Mouse (Mus musculus): ENCODE data around the gene Ninj2. TPM values are rescaled to one million over a fixed set of nuclear protein-coding genes. Genes with fewer than 3 reads are reported as not detected.

Gene Ninj2
- polyA plus RNA-seq, 1 experiment from 2014 or later = not detected

- WGBS = 79% methylated on average over 4 of the region's 4 CpGs
Observed at GRCm38 (mm10) chr6:120134748-120135147, 41.6 kb downstream of the Ninj2 start.

GRCm38 (mm10) chr6:120145439-120145838 lies 52.3 kb downstream of the Ninj2 start:
- 82% methylated on average over 1 of the region's 1 CpGs for WGBS
- Histone ChIP-seq H3K4me3 (ENCODE audit: control insufficient read depth in 1 of 2, insufficient read depth in 1 of 2, low read depth in 1 of 2, low read length in 2 of 2) (no peak overlapping the region), H3K4me1 (ENCODE audit: control insufficient read depth in 2 of 2, insufficient read depth in 2 of 2, low read length in 2 of 2) (peaks cover 39 to 49% of the 10 kb centered on the region in 2 experiments), H3K27me3 (ENCODE audit: control insufficient read depth, insufficient read depth, low read length) (no peaks in the 10 kb centered on the region), H3K27ac (replicated peaks in 1 of 2; ENCODE audit: control insufficient read depth in 1 of 2, insufficient read depth in 1 of 2, low read depth in 2 of 2, low read length in 2 of 2) (peak overlapping the region in 1 of 2 experiments; percentile 63; a peak in 1 of 4 replicates), H3K9me3 (ENCODE audit: control insufficient read depth, low read length) (no peaks in the 10 kb centered on the region), H3K9ac (ENCODE audit: low read length) (no peak overlapping the region), H3K4me2 (ENCODE audit: low read length) (no peak overlapping the region), H3K36me3 (ENCODE audit: control insufficient read depth, insufficient read depth, low read length) (no peaks in the 10 kb centered on the region)
- no peak for ATAC-seq (ENCODE audit: insufficient number of reproducible peaks, insufficient read depth, low FRiP score, low read depth)

More at GRCm38 (mm10) chr6:120134748-120135147, 41.6 kb downstream of the Ninj2 start:
- H3K4me3 ChIP-seq (ENCODE audit: control insufficient read depth in 1 of 2, insufficient read depth in 1 of 2, low read depth in 1 of 2, low read length in 2 of 2) = no peak overlapping the region
- H3K36me3 ChIP-seq (ENCODE audit: control insufficient read depth, insufficient read depth, low read length) = no peaks in the 10 kb centered on the region
- no peaks in the 10 kb centered on the region for H3K9me3 ChIP-seq (ENCODE audit: control insufficient read depth, low read length)
- ATAC-seq (ENCODE audit: insufficient number of reproducible peaks, insufficient read depth, low FRiP score, low read depth) = no peak
- no peak overlapping the region for H3K9ac ChIP-seq (ENCODE audit: low read length)
- H3K27me3 ChIP-seq (ENCODE audit: control insufficient read depth, insufficient read depth, low read length) = no peaks in the 10 kb centered on the region
- H3K4me2 ChIP-seq (ENCODE audit: low read length) = no peak overlapping the region
- H3K27ac ChIP-seq (replicated peaks in 1 of 2; ENCODE audit: control insufficient read depth in 1 of 2, insufficient read depth in 1 of 2, low read depth in 2 of 2, low read length in 2 of 2) = no peak overlapping the region
- no peaks in the 10 kb centered on the region for H3K4me1 ChIP-seq (ENCODE audit: control insufficient read depth in 2 of 2, insufficient read depth in 2 of 2, low read length in 2 of 2)

GRCm38 (mm10) chr6:120146676-120147075 lies 53.5 kb downstream of the Ninj2 start:
- Histone ChIP-seq H3K4me1 (ENCODE audit: control insufficient read depth in 2 of 2, insufficient read depth in 2 of 2, low read length in 2 of 2) (peaks cover 45 to 58% of the 10 kb centered on the region in 2 experiments), H3K27ac (replicated peaks in 1 of 2; ENCODE audit: control insufficient read depth in 1 of 2, insufficient read depth in 1 of 2, low read depth in 2 of 2, low read length in 2 of 2) (peak overlapping the region; percentile 42 to 63; a peak in 3 of 4 replicates), H3K4me3 (ENCODE audit: control insufficient read depth in 1 of 2, insufficient read depth in 1 of 2, low read depth in 1 of 2, low read length in 2 of 2) (no peak overlapping the region), H3K9me3 (ENCODE audit: control insufficient read depth, low read length) (no peaks in the 10 kb centered on the region), H3K27me3 (ENCODE audit: control insufficient read depth, insufficient read depth, low read length) (no peaks in the 10 kb centered on the region), H3K4me2 (ENCODE audit: low read length) (peak overlapping the region; percentile 29; the same call in 1 of the 2 replicates), H3K36me3 (ENCODE audit: control insufficient read depth, insufficient read depth, low read length) (no peaks in the 10 kb centered on the region), H3K9ac (ENCODE audit: low read length) (no peak overlapping the region)
- WGBS = 21% methylated on average over 10 of the region's 10 CpGs
- ATAC-seq (ENCODE audit: insufficient number of reproducible peaks, insufficient read depth, low FRiP score, low read depth) = peak; percentile 53

GRCm38 (mm10) chr6:120147411-120147810 lies 54.3 kb downstream of the Ninj2 start:
- H3K36me3 ChIP-seq (ENCODE audit: control insufficient read depth, insufficient read depth, low read length) = no peaks in the 10 kb centered on the region
- H3K27me3 ChIP-seq (ENCODE audit: control insufficient read depth, insufficient read depth, low read length) = no peaks in the 10 kb centered on the region
- H3K9me3 ChIP-seq (ENCODE audit: control insufficient read depth, low read length) = no peaks in the 10 kb centered on the region
- peaks cover 47 to 61% of the 10 kb centered on the region in 2 experiments for H3K4me1 ChIP-seq (ENCODE audit: control insufficient read depth in 2 of 2, insufficient read depth in 2 of 2, low read length in 2 of 2)
- H3K27ac ChIP-seq (replicated peaks in 1 of 2; ENCODE audit: control insufficient read depth in 1 of 2, insufficient read depth in 1 of 2, low read depth in 2 of 2, low read length in 2 of 2) = peak overlapping the region in 1 of 2 experiments; percentile 63; a peak in 1 of 4 replicates
- no peak overlapping the region for H3K4me2 ChIP-seq (ENCODE audit: low read length)
- WGBS = 68% methylated on average over 8 of the region's 8 CpGs
- no peak overlapping the region for H3K4me3 ChIP-seq (ENCODE audit: control insufficient read depth in 1 of 2, insufficient read depth in 1 of 2, low read depth in 1 of 2, low read length in 2 of 2)
- no peak overlapping the region for H3K9ac ChIP-seq (ENCODE audit: low read length)
- ATAC-seq (ENCODE audit: insufficient number of reproducible peaks, insufficient read depth, low FRiP score, low read depth) = no peak

GRCm38 (mm10) chr6:120148716-120149392 lies 55.7 kb downstream of the Ninj2 start:
- Histone ChIP-seq H3K4me3 (ENCODE audit: control insufficient read depth in 1 of 2, insufficient read depth in 1 of 2, low read depth in 1 of 2, low read length in 2 of 2) (no peak overlapping the region), H3K36me3 (ENCODE audit: control insufficient read depth, insufficient read depth, low read length) (no peaks in the 10 kb centered on the region), H3K27me3 (ENCODE audit: control insufficient read depth, insufficient read depth, low read length) (no peaks in the 10 kb centered on the region), H3K9ac (ENCODE audit: low read length) (peak overlapping the region; percentile 56; the same call in 1 of the 2 replicates), H3K27ac (replicated peaks in 1 of 2; ENCODE audit: control insufficient read depth in 1 of 2, insufficient read depth in 1 of 2, low read depth in 2 of 2, low read length in 2 of 2) (peak overlapping the region; percentile 89), H3K4me1 (ENCODE audit: control insufficient read depth in 2 of 2, insufficient read depth in 2 of 2, low read length in 2 of 2) (peaks cover 47 to 61% of the 10 kb centered on the region in 2 experiments), H3K4me2 (ENCODE audit: low read length) (peak overlapping the region; percentile 6; the same call in 1 of the 2 replicates), H3K9me3 (ENCODE audit: control insufficient read depth, low read length) (no peaks in the 10 kb centered on the region)
- no peak for ATAC-seq (ENCODE audit: insufficient number of reproducible peaks, insufficient read depth, low FRiP score, low read depth)
- 52% methylated on average over 12 of the region's 12 CpGs for WGBS

- no peak for ATAC-seq (ENCODE audit: insufficient number of reproducible peaks, insufficient read depth, low FRiP score, low read depth)
- peak overlapping the region; percentile 89 for H3K27ac ChIP-seq (replicated peaks in 1 of 2; ENCODE audit: control insufficient read depth in 1 of 2, insufficient read depth in 1 of 2, low read depth in 2 of 2, low read length in 2 of 2)
- H3K4me1 ChIP-seq (ENCODE audit: control insufficient read depth in 2 of 2, insufficient read depth in 2 of 2, low read length in 2 of 2) = peaks cover 47 to 61% of the 10 kb centered on the region in 2 experiments
- no peaks in the 10 kb centered on the region for H3K27me3 ChIP-seq (ENCODE audit: control insufficient read depth, insufficient read depth, low read length)
- no peaks in the 10 kb centered on the region for H3K9me3 ChIP-seq (ENCODE audit: control insufficient read depth, low read length)
- H3K4me2 ChIP-seq (ENCODE audit: low read length) = no peak overlapping the region
- H3K4me3 ChIP-seq (ENCODE audit: control insufficient read depth in 1 of 2, insufficient read depth in 1 of 2, low read depth in 1 of 2, low read length in 2 of 2) = no peak overlapping the region
- H3K36me3 ChIP-seq (ENCODE audit: control insufficient read depth, insufficient read depth, low read length) = no peaks in the 10 kb centered on the region
- peak overlapping the region; percentile 56; the same call in 1 of the 2 replicates for H3K9ac ChIP-seq (ENCODE audit: low read length)
- WGBS = 58% methylated on average over 12 of the region's 12 CpGs
Observed at GRCm38 (mm10) chr6:120149458-120150120, 56.4 kb downstream of the Ninj2 start.

- H3K4me1 ChIP-seq (ENCODE audit: control insufficient read depth in 2 of 2, insufficient read depth in 2 of 2, low read length in 2 of 2) = peaks cover 45 to 61% of the 10 kb centered on the region in 2 experiments
- peak overlapping the region; percentile 44; the same call in 1 of the 2 replicates for H3K9ac ChIP-seq (ENCODE audit: low read length)
- WGBS = 28% methylated on average over 3 of the region's 3 CpGs
Observed at GRCm38 (mm10) chr6:120150206-120150605, 57.1 kb downstream of the Ninj2 start.

More at GRCm38 (mm10) chr6:120150206-120150605, 57.1 kb downstream of the Ninj2 start:
- H3K36me3 ChIP-seq (ENCODE audit: control insufficient read depth, insufficient read depth, low read length) = no peaks in the 10 kb centered on the region
- H3K4me2 ChIP-seq (ENCODE audit: low read length) = no peak overlapping the region
- peak; percentile 39; the same call in 1 of the 2 replicates for ATAC-seq (ENCODE audit: insufficient number of reproducible peaks, insufficient read depth, low FRiP score, low read depth)
- no peaks in the 10 kb centered on the region for H3K9me3 ChIP-seq (ENCODE audit: control insufficient read depth, low read length)
- peak overlapping the region; percentile 89 for H3K27ac ChIP-seq (replicated peaks in 1 of 2; ENCODE audit: control insufficient read depth in 1 of 2, insufficient read depth in 1 of 2, low read depth in 2 of 2, low read length in 2 of 2)
- no peak overlapping the region for H3K4me3 ChIP-seq (ENCODE audit: control insufficient read depth in 1 of 2, insufficient read depth in 1 of 2, low read depth in 1 of 2, low read length in 2 of 2)
- H3K27me3 ChIP-seq (ENCODE audit: control insufficient read depth, insufficient read depth, low read length) = no peaks in the 10 kb centered on the region
